In the genomic region with DNA sequence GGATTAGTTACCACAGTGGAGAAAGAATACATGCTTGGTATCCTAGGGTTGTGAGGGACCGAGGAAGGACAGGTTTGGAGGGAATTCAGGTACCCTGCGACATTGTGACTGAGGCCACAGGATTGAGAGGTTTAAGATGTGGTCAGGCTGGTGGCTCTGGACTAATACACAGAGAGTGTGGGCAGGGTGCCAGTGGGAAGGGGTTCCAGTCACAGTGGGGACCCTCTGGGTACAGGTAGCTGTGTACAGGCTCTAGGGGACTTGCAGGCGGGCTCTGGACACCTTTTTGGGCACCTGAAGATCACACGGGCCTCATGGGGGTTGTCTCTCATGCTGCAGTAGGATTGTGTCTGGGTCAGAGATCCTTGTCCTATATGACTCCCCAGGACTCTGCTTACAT, we compare ENCODE assay signal across 17 mouse cellular contexts.
"Had no signal": no experiment of that assay in that cellular context is flagged by ENCODE, and none has a peak within 500 bp of the region (broad histone marks: within the 10 kb centered on the region; RNA-seq: fewer than 3 reads in every experiment).

No protein-coding gene starts in this region.

- H3K36me3 ChIP-seq: liver, embryonic 15.5 days; lung, embryonic 15.5 days; neural tube, embryonic 12.5 days; stomach, embryonic 15.5 days had no signal

- H3K4me2 ChIP-seq: liver, embryonic 15.5 days; lung, embryonic 15.5 days; neural tube, embryonic 12.5 days; stomach, embryonic 15.5 days had no signal

- H3K9me3 ChIP-seq: lung, embryonic 15.5 days; stomach, embryonic 15.5 days had no signal

- DNase-seq: liver, postnatal 0 days; lung, adult 2 months; lung, postnatal 14 days; lung, postnatal 36 days; midbrain, embryonic 14.5 days; thymus, adult 2 months; thymus, postnatal 25 days; thymus, postnatal 4 days had no signal

- H3K4me1 ChIP-seq: liver, embryonic 15.5 days; lung, embryonic 15.5 days; megakaryocyte, embryonic 14.5 days; neural tube, embryonic 12.5 days; stomach, embryonic 15.5 days had no signal

- H3K4me3 ChIP-seq: liver, embryonic 15.5 days; lung, embryonic 15.5 days; neural tube, embryonic 12.5 days; stomach, embryonic 15.5 days had no signal

- H3K27ac ChIP-seq: liver, embryonic 15.5 days; lung, embryonic 15.5 days; macrophage; neural tube, embryonic 12.5 days; stomach, embryonic 15.5 days; stomach, postnatal 0 days had no signal

- H3K27me3 ChIP-seq: liver, embryonic 15.5 days; lung, embryonic 15.5 days; megakaryocyte, embryonic 14.5 days; neural tube, embryonic 12.5 days; stomach, embryonic 15.5 days had no signal

- ATAC-seq: liver, postnatal 0 days; lung, postnatal 0 days; midbrain, embryonic 16.5 days had no signal

- H3K9ac ChIP-seq: liver, embryonic 15.5 days; liver, postnatal 0 days; lung, embryonic 15.5 days; neural tube, embryonic 12.5 days; stomach, embryonic 15.5 days had no signal
